Mouse (Mus musculus) heart, adult 18-20 months (tissue): ENCODE results near the gene Robo2. TPM values are rescaled to one million over a fixed set of nuclear protein-coding genes. Genes with fewer than 3 reads are reported as not detected.
"Not testable (repeated sequence)": the region's sequence is repeated elsewhere in the genome, so short reads cannot be mapped to it uniquely, and the experiment has no call there.

Experiments used
- DNase-seq, 2 experiments: peaks; one replicate each; pipeline ENCODE4 v3.0.0; 2021 to 2022; ENCODE audit warnings: mixed read lengths in 1 of 2
- total RNA-seq, 2 experiments: library from RNA; stranded (reverse); gene quantifications; 2 replicates each; pipeline ENCODE4 v1.2.3; 2021

Gene Robo2
- total RNA-seq, 2 experiments from 2014 or later, result 1.1 to 1.4 TPM

DNA sequence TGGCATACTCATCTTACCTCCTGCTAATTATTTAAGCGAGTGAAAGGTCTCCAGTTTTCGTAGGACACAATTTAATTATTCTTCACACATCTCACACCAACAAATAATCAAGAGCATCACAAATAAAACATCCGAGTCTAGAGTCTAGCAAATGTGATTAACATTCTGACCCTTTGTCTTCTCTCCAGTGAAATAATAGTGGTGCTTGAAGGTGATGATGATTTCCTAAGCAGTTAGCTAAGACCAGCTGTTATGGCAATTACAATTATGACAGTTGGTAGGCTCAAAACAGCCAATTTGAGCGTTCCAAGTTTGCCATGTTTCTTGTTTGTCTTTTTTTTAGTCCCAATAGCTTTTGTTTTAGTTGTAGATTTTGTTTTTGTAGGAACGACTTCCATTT is 210.9 kb downstream of the Robo2 start:
- no peak for DNase-seq

DNA sequence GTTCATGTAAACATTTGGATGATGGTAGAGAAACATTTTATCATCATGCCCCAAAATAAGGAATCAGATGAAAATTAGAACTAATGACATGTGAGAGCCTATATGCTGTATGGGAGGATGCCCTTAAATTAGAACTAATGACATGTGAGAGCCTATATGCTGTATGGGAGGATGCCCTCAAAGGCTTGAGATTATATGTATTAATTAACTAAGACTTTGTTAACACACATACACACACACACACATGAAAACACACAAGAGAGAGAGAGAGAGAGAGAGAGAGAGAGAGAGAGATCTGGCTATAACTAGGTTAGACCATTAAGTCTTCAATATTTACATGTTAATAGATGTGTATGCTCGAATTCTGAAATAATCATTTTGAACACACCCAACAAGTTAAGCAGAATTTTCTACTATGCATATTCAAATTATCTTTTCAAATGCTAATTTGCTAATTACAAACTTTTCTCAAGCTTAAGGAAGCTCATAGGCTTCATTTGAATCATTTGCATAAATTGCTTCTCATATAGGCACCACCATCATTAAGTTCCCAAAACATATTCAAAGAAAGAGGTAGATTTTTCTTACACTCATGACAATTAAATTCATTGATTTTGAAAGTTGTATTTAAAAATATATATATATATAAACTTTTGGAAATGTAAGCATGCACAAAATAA is 211.5 kb downstream of the Robo2 start:
- DNase-seq, result no peak

DNA sequence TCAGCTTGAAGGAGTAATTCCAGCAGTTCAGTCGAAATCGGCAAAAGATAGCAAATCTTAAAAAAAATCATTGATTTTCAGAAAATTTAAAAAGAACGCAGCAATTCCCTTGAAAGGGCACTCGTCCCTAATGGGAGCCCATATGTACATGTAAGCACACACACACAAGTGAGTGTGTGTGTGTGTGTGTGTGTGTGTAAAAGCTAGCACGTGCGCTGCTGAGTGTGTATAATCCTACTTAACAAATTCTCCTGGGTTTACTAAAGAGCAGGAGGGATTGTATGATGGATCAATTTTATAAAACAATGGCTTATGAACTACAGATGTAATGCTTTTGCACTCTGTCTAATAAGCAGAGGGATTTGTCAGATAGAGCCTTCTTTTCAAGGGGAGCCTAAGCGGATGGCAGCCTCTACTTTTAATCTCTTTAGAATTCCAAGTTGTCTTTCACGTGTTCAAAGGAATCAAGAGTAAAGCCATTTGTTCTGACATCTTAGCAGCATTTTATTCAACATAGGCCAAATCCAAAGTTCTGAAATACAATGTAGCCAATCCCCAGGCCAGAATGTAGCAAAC is 218.6 kb downstream of the Robo2 start:
- no peak for DNase-seq

DNA sequence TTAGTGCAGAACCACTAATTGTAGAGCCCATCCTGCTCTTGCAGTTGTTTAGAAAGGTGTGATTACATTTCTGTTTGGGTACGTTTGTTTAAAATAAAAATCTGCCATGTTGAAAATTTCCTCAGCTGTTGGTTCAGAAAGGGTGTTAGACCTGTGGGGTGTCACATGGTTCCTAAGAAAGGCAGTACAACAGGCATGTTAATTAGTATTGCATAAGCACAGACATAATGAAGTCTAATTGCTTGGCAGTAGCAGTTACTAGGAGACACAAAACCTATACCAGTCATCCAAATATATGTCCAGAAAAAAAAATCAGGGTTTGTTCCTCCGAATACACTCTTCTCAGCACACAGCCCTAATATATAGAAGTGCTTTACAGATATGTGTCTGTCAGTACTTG is 220.0 kb downstream of the Robo2 start:
- no peak for DNase-seq

DNA sequence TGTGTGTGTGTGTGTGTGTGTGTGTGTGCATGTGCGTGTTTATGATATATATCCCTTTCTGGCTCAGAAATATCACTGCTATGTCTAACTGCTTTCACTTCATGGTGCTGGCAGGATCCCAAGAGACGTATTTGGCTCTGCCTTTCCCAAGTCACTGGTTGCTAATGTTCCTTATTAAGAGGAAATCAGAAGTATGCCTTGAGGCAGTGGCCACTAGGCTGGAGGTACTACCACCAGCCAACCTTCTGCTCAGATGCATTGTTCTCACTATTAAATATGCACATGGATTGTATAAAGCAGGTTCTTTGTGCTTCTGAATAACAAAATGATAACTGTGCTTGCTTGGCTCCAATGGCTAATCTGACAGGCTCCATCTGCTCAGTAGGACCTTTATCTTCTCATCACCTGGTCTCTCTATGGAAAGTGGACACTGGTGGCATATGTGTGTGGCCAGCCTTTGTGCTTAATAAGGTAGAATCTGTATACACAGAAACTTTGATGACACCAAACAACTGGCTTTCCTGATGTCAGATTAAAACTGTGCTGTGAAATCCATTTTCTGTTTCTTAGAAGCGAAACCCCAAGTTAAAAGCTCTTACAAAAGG is 229.0 kb downstream of the Robo2 start:
- no peak for DNase-seq

DNA sequence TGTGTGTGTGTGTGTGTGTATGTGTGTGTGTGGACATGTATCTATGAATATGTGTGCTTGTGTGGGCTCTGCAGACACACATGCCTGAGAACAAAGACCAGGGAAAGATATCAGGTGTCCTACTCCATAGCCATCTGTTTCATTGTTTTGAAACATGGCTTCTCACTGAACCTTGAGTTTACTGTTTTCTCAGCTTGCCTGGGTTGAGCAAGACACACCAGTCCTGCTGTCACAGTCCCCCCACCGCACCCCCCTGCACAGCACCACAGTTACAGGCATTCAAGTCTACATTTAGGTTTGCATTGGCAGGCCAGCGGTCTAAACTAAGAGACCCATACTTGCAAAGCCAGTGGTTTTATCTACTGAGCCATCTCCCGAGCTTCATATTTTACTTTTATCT is 239.0 kb downstream of the Robo2 start:
- DNase-seq, result no peak

DNA sequence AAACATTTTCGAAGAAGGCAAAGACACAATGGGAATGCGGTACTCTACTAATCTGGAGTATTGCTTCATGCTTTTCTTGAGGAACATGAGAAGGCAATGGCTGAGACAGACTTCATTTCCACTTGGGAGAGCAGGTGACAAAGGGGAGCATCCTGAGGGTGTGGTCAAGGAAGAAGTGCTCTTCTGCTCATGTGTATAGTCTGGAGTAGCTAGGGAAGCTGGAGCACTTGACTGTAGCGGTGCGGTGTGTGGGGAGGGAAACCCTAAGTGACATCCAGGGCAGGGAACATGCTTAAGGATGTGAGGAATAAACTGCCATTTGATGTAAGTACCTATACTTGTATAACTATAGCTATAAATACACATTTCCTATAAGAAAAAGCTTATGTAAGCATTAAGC is 242.0 kb downstream of the Robo2 start:
- DNase-seq, result no peak

DNA sequence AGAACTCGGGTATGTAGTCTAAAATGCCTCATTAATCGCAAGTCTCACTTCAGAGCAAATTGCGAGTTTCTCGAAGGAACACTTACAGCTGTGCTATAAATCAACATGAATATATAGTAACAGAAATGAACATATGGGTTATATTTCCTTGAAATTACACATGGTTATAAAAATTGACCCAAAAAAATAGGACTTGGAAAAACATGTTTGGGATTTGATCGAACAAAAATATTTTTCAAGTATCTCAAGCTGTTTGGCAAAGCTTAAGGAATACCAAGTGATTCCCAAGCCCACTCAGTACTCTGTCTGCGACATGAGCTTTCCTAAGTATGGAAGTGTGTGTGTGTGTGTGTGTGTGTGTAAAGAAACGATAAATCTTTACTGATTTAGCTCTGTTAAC is 242.5 kb downstream of the Robo2 start:
- DNase-seq, result no peak

DNA sequence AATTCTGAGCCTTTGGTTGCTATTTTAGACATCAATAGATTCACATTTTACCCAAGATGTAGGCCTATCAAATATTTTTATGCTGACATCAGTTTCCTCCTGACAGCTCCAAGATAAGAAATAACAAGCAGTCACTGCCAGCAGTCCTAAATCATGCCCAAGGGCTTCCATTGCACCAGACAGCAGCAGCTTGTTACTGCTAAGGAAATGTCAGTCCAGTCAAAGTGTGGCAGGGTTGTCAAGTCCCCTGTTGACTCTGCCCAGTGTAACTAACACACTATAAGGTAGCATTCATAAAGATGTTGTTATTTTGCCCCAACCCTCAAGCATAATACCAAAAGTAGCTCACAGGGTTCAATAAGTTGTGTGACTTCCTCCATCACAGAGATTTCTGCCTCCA is 243.8 kb downstream of the Robo2 start:
- no peak for DNase-seq

DNA sequence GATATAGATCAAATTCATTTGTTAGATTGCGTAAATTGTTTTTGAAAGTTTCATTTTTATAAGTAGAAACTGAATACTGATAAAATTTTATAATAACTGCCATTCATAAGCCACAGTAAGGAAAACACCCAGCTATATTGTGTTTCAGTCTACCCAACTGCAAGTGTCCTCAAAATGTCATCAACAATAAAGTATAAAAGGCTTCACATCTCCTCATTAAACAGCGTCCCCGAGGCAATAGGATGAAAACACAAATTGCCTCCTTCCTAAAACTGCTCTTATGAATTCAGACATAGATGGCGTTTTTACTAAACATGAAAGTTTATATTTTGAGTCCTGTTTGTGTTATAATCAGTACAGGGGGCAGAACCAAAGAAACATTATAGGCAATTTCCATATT is 249.6 kb downstream of the Robo2 start:
- DNase-seq, result no peak

DNA sequence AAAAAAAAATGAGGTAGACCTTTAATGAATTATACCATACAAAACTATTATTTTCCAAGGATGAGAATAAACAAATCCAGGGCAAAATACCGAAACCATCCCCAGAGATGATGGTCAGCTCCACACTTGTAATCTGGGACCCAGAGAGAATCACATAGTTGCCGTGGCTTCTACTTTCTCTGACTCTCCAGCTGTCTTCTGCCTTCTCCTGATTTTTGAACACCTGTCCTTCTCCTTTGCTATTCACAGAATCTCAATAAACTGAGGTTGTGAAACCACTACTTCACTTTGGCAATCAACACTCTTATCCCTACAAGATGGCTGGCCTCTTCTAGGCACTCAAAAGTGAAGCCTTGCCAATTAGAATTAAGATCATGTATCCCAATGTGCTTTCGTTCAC is 252.4 kb downstream of the Robo2 start:
- no peak for DNase-seq

DNA sequence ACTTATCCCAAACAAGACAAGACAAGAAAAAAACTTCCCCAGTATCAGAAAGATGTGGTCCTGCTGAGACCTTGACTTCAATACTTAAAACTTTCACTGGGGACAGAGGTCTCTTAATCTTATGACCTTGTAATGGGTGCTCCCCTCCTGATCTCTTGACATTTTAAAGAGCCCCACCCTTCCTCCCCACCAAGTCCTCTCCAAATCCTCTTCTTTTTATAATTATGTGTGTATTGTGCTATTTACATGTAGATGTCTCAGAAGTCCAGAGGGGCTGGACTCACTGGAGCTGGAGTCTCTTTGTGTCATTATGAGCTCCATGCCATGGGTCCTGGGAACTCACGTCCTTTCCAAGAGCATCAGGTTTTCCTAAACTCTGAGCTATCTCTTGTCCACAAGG is 275.4 kb downstream of the Robo2 start:
- DNase-seq, result no peak

DNA sequence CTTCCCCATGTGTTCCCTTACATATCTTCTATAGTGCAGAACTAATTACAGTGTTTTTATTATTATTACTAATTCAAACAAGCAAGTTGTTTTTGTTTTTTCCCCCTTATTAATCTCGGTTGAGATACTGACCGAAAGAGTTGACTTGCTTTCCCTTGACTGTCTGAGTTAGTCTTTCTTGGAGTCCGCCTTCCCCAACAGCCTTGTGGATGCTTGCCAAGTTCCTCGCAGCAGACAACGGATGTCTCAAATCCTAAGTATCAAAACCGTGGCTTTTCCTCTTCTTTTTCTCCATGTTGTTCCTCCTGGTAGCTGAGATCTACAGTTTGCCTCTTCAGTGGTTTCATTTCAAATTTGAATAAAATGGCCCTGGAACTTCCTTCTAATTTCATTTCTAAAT is 278.8 kb downstream of the Robo2 start:
- DNase-seq, result peak; percentile 3 to 10

DNA sequence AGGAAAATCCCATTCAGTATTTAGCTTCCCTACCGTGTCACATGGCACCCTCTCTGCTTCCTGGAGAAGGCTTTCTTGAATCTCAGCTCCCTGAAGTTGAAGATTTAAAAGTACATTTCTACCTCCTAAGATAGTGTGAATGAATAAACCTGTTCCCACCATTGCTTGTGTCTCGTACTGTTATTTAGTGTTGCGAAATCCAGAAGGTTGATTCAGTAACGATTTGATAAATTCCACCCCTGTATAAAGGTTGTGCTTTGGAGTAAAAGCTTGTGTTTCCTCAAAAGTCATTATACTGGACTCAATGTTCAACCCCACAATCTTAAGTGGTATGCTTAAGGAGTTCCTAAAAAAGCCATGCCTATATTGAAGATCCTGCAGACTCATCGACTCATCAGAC is 280.3 kb downstream of the Robo2 start:
- DNase-seq, result no peak

DNA sequence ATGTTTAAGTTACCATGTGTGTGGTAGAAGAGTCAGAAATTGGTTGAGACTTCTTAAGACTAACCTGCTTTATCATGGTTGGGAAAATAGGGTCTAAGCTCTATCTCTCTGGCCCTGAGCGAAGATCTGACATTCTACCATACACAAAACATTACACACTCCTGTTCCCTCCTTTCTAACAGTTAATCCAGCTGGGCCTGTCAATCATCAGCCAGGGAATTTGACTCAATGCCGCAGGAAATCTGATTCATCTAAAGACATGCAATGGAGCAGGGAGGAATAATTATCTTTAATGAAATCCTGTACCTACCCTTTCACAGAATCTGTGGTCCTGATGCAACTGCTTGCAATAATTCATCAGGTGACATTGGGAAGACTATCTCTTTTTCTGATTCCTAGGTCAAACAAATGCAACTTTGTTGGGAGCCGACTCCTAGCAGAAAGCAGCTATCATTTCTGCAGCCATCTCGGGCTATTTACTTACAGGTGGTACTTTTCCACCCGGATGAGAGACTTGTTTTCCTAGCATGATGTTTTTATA is 283.1 kb downstream of the Robo2 start:
- no peak for DNase-seq

DNA sequence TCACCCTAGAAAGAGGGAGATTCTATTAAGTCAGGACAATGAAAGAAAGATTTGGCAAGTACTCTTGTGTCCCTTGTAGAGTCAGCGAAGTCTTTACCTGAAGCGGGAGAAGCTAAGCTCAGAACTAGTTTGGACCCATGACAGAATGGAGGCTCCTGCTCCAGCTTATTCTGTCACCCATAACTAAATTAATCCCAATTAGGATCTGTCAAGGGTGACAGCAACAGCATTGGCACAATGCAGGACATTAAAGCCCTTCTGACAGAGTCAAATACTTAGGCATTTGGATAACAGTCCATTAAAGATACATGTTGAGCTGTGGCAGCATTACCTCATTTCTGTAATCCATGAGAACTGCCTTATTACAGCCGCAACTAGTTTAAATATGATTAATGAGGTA is 298.5 kb downstream of the Robo2 start:
- no peak for DNase-seq

DNA sequence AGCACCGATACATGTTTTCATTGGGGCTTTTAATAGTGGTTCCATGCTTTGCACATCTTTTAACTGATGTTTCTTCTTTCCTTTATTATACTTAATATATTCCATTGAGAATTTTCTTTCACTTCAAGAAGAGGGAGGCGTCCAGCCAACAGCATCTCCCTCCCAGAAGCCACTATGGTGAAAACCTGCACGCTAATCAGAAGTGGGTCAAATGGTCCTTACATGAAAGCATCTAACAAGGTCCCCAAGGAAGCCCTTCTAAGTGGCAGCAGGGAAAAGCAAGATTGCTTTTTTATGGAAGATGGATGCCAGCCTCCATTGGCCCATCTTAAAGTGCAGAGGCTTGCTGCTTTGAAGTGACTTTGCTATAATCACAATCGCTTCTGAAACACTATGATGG is 300.5 kb downstream of the Robo2 start:
- no peak for DNase-seq

DNA sequence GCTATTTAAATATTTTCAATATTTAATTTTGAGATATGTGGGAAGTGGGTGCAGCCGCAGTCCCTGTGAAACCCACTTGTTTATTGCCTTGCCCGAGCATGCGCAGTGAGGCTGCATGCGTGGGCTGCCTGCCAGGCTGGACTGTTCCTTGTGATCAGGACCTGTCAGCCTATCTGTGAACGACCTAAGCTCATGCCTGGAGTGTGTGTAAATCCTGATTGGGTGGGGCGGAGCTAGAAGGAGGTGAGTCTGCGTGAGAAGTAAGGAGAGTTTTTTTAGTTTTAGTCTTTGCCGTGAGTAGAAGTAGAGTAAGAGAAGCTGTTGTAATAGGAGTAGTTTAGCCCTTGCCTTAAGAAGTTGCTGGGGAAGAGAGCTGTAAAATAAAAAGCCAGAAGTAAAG is 307.2 kb downstream of the Robo2 start:
- DNase-seq, result not testable (repeated sequence)

DNA sequence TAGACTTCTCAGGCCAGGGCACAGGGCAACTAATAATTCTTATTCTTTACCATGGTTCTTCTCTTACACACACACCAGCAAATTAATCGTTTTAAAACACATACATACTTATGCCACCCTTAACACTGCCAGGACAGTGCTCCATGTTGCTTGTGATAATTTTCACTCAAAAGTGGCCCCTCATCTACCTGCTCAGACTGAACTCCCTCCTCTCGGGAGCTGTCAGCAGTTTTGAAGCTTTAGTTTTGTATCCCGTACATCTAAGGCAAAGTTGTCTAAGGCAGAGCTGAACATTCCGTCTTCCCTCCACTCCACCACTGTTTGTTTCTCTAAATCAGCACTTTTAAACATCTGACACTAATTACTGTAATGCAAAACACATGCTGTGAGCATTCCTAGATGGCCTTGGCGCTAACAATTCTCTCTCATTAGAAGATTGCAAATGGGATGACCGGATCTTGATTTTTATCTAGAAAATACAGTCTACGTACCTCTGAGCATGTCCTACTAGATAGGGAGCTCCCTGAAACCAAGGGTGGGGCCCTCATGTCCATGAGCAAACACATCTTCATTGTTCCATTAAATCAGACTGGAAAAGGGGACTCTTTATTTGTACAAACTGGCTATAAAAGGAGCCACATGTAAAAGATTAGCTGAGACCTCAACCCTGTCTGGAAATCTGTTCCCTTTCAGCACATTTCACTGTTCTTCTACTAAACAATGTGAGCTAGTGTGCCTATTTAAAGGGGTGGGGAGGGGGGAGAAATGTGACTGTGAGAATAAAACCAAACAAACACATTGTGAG is 318.4 kb downstream of the Robo2 start:
- no peak for DNase-seq

DNA sequence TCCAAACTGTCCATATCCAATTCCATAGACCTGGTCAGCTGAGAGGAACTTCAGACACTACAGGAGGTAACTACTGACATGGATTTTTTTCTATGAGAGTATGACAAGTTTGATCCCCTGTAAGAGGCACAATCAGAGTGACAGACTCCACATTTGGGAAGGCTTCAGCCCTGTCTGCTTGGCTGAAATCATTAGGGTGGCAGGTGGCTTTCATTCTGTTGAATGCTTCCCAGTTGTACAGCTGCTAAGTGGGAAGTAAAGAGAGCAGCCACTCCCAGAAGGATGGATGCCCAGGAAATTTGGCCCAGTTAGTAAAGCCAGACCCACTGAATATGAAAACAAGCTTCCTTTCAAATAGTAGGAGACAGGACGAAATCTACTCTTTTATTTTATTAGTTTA is 321.7 kb downstream of the Robo2 start:
- DNase-seq, result no peak

DNA sequence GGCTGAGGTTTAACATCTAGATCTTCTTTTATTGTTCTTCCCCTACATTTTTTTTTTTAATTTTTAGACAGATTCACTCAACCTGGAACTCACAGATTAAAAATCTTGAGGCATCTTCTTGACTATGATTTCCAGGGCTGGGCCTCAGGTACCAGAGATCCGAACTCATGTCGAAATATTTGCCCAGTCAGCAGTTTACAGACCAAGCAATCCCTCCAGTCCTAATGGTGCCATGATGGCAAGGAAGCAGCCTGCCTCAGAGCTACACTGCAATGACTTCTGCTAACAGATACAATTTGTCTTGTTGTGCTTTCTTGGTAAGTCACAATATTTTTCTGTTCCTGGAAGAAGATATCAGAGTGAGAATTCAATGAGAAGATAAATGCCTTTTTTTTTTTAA is 327.4 kb downstream of the Robo2 start:
- DNase-seq, result no peak

DNA sequence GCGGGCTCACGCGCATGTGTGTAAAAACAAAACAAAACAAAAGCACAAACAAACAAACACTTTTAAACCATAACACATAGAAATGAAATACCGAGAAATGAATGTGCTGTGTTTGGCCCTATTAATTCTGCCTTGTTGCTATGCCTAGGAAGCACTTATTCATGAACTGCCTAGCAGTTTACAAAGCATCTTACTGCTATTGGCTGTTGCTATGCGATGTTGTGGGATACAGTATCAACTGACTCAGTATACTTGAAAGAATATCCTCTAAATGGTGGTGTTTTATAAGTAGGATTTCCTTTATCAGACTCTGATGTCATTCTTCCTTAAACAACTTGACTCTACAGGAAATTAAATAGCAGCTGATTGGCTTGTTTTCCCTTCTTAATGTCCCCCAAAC is 339.0 kb downstream of the Robo2 start:
- DNase-seq, result no peak

DNA sequence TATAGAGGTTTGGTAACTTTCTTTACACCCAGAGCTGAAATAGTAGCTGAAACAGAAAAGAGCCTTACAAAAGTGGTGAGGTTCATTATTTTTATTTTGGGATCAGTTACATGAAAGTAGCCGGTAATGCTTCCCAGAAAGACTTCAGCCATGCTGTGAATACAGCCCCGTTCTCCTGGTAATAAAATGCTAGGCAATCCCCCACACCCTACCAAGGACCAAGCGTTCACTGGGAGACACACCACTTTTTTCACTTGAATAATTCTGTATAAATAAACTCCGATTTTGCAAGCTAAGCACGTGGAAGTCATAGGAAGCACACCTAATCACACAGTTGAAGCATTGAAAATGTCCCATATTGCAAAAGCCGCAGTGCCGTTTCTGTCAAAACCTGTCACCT is 341.0 kb downstream of the Robo2 start:
- no peak for DNase-seq
